ENCODE assay signal across 8 mouse cellular contexts in genomic region chr11:96776968-96777962, GRCm38 (mm10). TPM values are rescaled to one million over a fixed set of nuclear protein-coding genes. Genes with fewer than 3 reads are reported as not detected.
DNase-seq lines count a peak whose midpoint lies in the region; ATAC-seq and TF ChIP-seq lines count a peak whose summit lies in the region.

Gene Snx11, minus strand, starts transcription at chr11:96777559.

- peak; percentile 97 for DNase-seq in G1E (ENCODE audit: low spot score)
- peak; percentile 100 for DNase-seq in cerebellum, adult 18-20 months
- DNase-seq in heart, postnatal 36 days: peak; percentile 99
- peak; percentile 99 for DNase-seq in layer of hippocampus, adult 2 months (ENCODE audit: low spot score in 2 of 2)
- peak; percentile 100 for DNase-seq in lung, embryonic 14.5 days
- DNase-seq in thymus, adult 2 months: peak; percentile 98

- peak; percentile 95 for ATAC-seq in G1E (ENCODE audit: extremely low read depth, insufficient number of reproducible peaks, low FRiP score, poor library complexity, severe bottlenecking)
- ATAC-seq in forebrain, embryonic 16.5 days: peak; percentile 98
- ATAC-seq in lung, embryonic 14.5 days (ENCODE audit: insufficient read depth): peak; percentile 100

- intact Hi-C loops in heart, postnatal 36 days (cut with DNase I): loop anchor here (5.0 kb wide), 1 partner anchor 135 kb away; no protein-coding TSS in a partner anchor

- H3K4me2 ChIP-seq in forebrain, embryonic 16.5 days (ENCODE audit: low read length): peak within 1 kb of the TSS; percentile 66
- peak within 1 kb of the TSS; percentile 89 for H3K4me2 ChIP-seq in lung, embryonic 14.5 days

- no peak for TF ChIP-seq CTCF in G1E (IDR thresholded peaks at IDR 0.05; ENCODE audit: low read depth, low read length)
- peak; percentile 86 for TF ChIP-seq CTCF in layer of hippocampus, adult 2 months (conservative IDR thresholded peaks at IDR 0.05)
- peak; percentile 85 for TF ChIP-seq CTCF in lung, embryonic 14.5 days (IDR thresholded peaks at IDR 0.05; ENCODE audit: low read depth)
- peak; percentile 32; the same call in 1 of the 2 replicates for TF ChIP-seq CTCF in olfactory bulb, adult 2 months (IDR thresholded peaks at IDR 0.05; ENCODE audit: insufficient read depth, low read depth, low read length)
- peak; percentile 74; the same call in 1 of the 2 replicates for TF ChIP-seq CTCF in thymus, adult 2 months (IDR thresholded peaks at IDR 0.05; ENCODE audit: borderline replicate concordance, control insufficient read depth, extremely low read depth, insufficient read depth, low read length, poor library complexity)

- peak within 1 kb of the TSS; percentile 89 for H3K4me3 ChIP-seq in G1E (ENCODE audit: low read depth, low read length)
- H3K4me3 ChIP-seq in forebrain, embryonic 16.5 days (replicated peaks; ENCODE audit: low read length): peak within 1 kb of the TSS; percentile 68
- H3K4me3 ChIP-seq in layer of hippocampus, adult 2 months: peak within 1 kb of the TSS; percentile 75
- peak within 1 kb of the TSS; percentile 67 for H3K4me3 ChIP-seq in lung, embryonic 14.5 days (ENCODE audit: low read depth, low read length)
- peak within 1 kb of the TSS; percentile 68 for H3K4me3 ChIP-seq in olfactory bulb, adult 2 months (ENCODE audit: insufficient read depth, low read depth, low read length)
- H3K4me3 ChIP-seq in thymus, adult 2 months (ENCODE audit: control insufficient read depth, insufficient read depth, low read length): peak within 1 kb of the TSS; percentile 52

- peak within 1 kb of the TSS; percentile 60 for H3K9ac ChIP-seq in forebrain, embryonic 16.5 days (replicated peaks; ENCODE audit: low read depth, low read length)
- peak within 1 kb of the TSS; percentile 57 for H3K9ac ChIP-seq in lung, embryonic 14.5 days

- peak; percentile 54; the same call in 1 of the 2 replicates for TF ChIP-seq POLR2A in olfactory bulb, adult 2 months (IDR thresholded peaks at IDR 0.05; ENCODE audit: insufficient read depth, low read depth, low read length)
- peak; percentile 73 for TF ChIP-seq POLR2A in thymus, adult 2 months (IDR thresholded peaks at IDR 0.05; ENCODE audit: control insufficient read depth, extremely low read depth, insufficient read depth, low read length, poor library complexity)

- 1% methylated on average over 59 of the region's 59 CpGs for WGBS in forebrain, embryonic 16.5 days
- 1% methylated on average over 59 of the region's 59 CpGs for WGBS in lung, embryonic 14.5 days
- 1% methylated on average over 59 of the region's 59 CpGs for WGBS in olfactory bulb, adult 2 months
- 2% methylated on average over 59 of the region's 59 CpGs for WGBS in thymus, adult 2 months

- peaks cover 19% of the 10 kb centered on the region for H3K4me1 ChIP-seq in G1E (ENCODE audit: insufficient read depth, low read depth, low read length)
- H3K4me1 ChIP-seq in forebrain, embryonic 16.5 days (replicated peaks; ENCODE audit: control insufficient read depth, insufficient read depth, low read length): peaks cover 20% of the 10 kb centered on the region
- peaks cover 6% of the 10 kb centered on the region; the same call in 1 of the 2 replicates for H3K4me1 ChIP-seq in lung, embryonic 14.5 days (ENCODE audit: insufficient read depth)
- H3K4me1 ChIP-seq in olfactory bulb, adult 2 months (ENCODE audit: control insufficient read depth, insufficient read depth, low read length): peaks cover 6% of the 10 kb centered on the region; the same call in 1 of the 2 replicates
- peaks cover 7% of the 10 kb centered on the region for H3K4me1 ChIP-seq in thymus, adult 2 months (replicated peaks; ENCODE audit: control insufficient read depth, insufficient read depth, low read length)

- peaks cover 34% of the 10 kb centered on the region for H3K36me3 ChIP-seq in G1E (replicated peaks)
- H3K36me3 ChIP-seq in forebrain, embryonic 16.5 days (ENCODE audit: control insufficient read depth, insufficient read depth): no peaks in the 10 kb centered on the region; the same call in 1 of the 2 replicates
- peaks cover 15% of the 10 kb centered on the region for H3K36me3 ChIP-seq in lung, embryonic 14.5 days (ENCODE audit: insufficient read depth)
- no peaks in the 10 kb centered on the region for H3K36me3 ChIP-seq in thymus, adult 2 months (ENCODE audit: control insufficient read depth, insufficient read depth, low read length)

- H3K9me3 ChIP-seq in G1E (replicated peaks): no peaks in the 10 kb centered on the region
- H3K9me3 ChIP-seq in forebrain, embryonic 16.5 days (ENCODE audit: control insufficient read depth, low read length): no peaks in the 10 kb centered on the region
- H3K9me3 ChIP-seq in lung, embryonic 14.5 days (ENCODE audit: low read depth, low read length): no peaks in the 10 kb centered on the region

- H3K27me3 ChIP-seq in G1E (ENCODE audit: insufficient read depth, low read length): no peaks in the 10 kb centered on the region
- H3K27me3 ChIP-seq in forebrain, embryonic 16.5 days (replicated peaks; ENCODE audit: control insufficient read depth, insufficient read depth, low read length): no peaks in the 10 kb centered on the region
- no peaks in the 10 kb centered on the region for H3K27me3 ChIP-seq in lung, embryonic 14.5 days (ENCODE audit: insufficient read depth, low read length)
- no peaks in the 10 kb centered on the region for H3K27me3 ChIP-seq in thymus, adult 2 months (ENCODE audit: control insufficient read depth, insufficient read depth, low read length)

- peak within 1 kb of the TSS; percentile 9 for H3K27ac ChIP-seq in forebrain, embryonic 16.5 days (ENCODE audit: low read length)
- peak within 1 kb of the TSS; percentile 83 for H3K27ac ChIP-seq in layer of hippocampus, adult 2 months
- H3K27ac ChIP-seq in lung, embryonic 14.5 days (ENCODE audit: low read depth): peak within 1 kb of the TSS; percentile 46
- H3K27ac ChIP-seq in olfactory bulb, adult 2 months (ENCODE audit: insufficient read depth, low read depth, low read length): no peak within 1 kb of the TSS
- H3K27ac ChIP-seq in thymus, adult 2 months (ENCODE audit: control insufficient read depth, insufficient read depth, low read length): no peak within 1 kb of the TSS

RNA-seq across cellular contexts. Expression of gene Snx11, which starts in this region (rescaled TPM):
- 9.9 and 18.9 TPM in 2 replicates for total RNA-seq in G1E (2014; fragmentation: Nextera tagmentation)
- 19.9 and 21.4 TPM in 2 replicates for total RNA-seq in G1E (2017)
- polyA plus RNA-seq in G1E (2012): 9.9 and 10.7 TPM in 2 replicates
- polyA plus RNA-seq in forebrain, embryonic 16.5 days (2015; fragmentation: Nextera tagmentation; extraction: Ambion mirVana): 43.1 and 44.1 TPM in 2 replicates
- total RNA-seq in heart, postnatal 36 days (2021): 10 to 100 TPM; 12.1 to 12.6 TPM
- total RNA-seq in layer of hippocampus, adult 2 months (2021): 10 to 100 TPM; 52.5 to 56.7 TPM
- polyA plus RNA-seq in lung, embryonic 14.5 days (2014; fragmentation: Nextera tagmentation; extraction: Ambion mirVana): 10.3 and 15.7 TPM in 2 replicates
- not detected in 2 replicates for polyA plus RNA-seq in olfactory bulb, adult 2 months (2012; ENCODE audit: insufficient read depth, insufficient read length, low replicate concordance, missing spikeins)
- 25.0 and 26.2 TPM in 2 replicates for polyA plus RNA-seq in thymus, adult 2 months (2012; rRNA removed)

Comparison
In these comparisons a context has a peak if more than half of its experiments do, and no peak if none do; other contexts are left out.
1. RNA of gene Snx11 (polyA plus RNA-seq): 43.1 to 44.1 TPM in forebrain, embryonic 16.5 days, 25.0 to 26.2 TPM in thymus, adult 2 months, 10.3 to 15.7 TPM in lung, embryonic 14.5 days and 9.9 to 10.7 TPM in G1E; not detected in olfactory bulb, adult 2 months; every median in the first group is over 10 times any median in the second.
2. H3K27ac ChIP-seq: peak in forebrain, embryonic 16.5 days (single experiment), layer of hippocampus, adult 2 months (single experiment) and lung, embryonic 14.5 days (single experiment); none in olfactory bulb, adult 2 months (single experiment) and thymus, adult 2 months (single experiment).
3. Peak in every context shown above with its lines, with median percentiles within 50 percentile points of each other: ATAC-seq, DNase-seq and H3K4me3 ChIP-seq.